Mouse (Mus musculus) liver, postnatal 0 days (tissue): Measurements from ENCODE around the gene Kif2a. TPM values are rescaled to one million over a fixed set of nuclear protein-coding genes. Genes with fewer than 3 reads are reported as not detected.
A peak's percentile ranks its signal among the peaks of the same experiment; 100 is the strongest.

ENCODE experiments used
- ATAC-seq: fragments of 200-750 bp; cut with Nextera tagmentation; 2 replicates; pipeline ENCODE4 v1.8.0; 2017; ENCODE audit warnings: mild to moderate bottlenecking, moderate library complexity
- DNase-seq: peaks from one replicate; pipeline ENCODE4 v3.0.0-alpha.2; 2016
- H3K27ac ChIP-seq: fragments of 300-500 bp; sonication (generic); 2 replicates; pipeline ENCODE4 v1.5.1; 2014; ENCODE audit warnings: antibody characterized with exemption, moderate library complexity, mild to moderate bottlenecking, low read depth
- H3K27me3 ChIP-seq: fragments of 300-500 bp; sonication (generic); 2 replicates; pipeline ENCODE4 v1.6.1; 2014; ENCODE audit warnings: low read length, control low read depth, mixed read lengths; ENCODE audit not compliant: insufficient read depth
- H3K36me3 ChIP-seq: fragments of 300-500 bp; sonication (generic); replicated peaks from 2 replicates; pipeline ENCODE4 v1.6.1; 2014; ENCODE audit warnings: mild to moderate bottlenecking, control low read depth, low read length, moderate library complexity, mixed read lengths; ENCODE audit not compliant: insufficient read depth
- H3K4me1 ChIP-seq: fragments of 300-500 bp; sonication (generic); 2 replicates; pipeline ENCODE4 v1.6.1; 2014; ENCODE audit warnings: antibody characterized with exemption, mild to moderate bottlenecking, control low read depth; ENCODE audit not compliant: insufficient read depth
- H3K4me2 ChIP-seq: fragments of 300-500 bp; sonication (generic); 2 replicates; pipeline ENCODE4 v1.6.1; 2014; ENCODE audit warnings: low read depth, mild to moderate bottlenecking, low read length, moderate library complexity, mixed read lengths
- H3K4me3 ChIP-seq: fragments of 300-500 bp; sonication (generic); 2 replicates; pipeline ENCODE4 v1.5.1; 2014; ENCODE audit warnings: low read depth, low read length
- H3K9ac ChIP-seq: fragments of 300-500 bp; sonication (generic); replicated peaks from 2 replicates; pipeline ENCODE4 v1.6.1; 2014; ENCODE audit warnings: mild to moderate bottlenecking, moderate library complexity
- H3K9me3 ChIP-seq: fragments of 300-500 bp; sonication (generic); 2 replicates; pipeline ENCODE4 v1.6.1; 2016; ENCODE audit warnings: mild to moderate bottlenecking, control low read depth, low read length, mixed read lengths
- CTCF ChIP-seq: sonication (generic); IDR thresholded peaks from 2 replicates; pipeline ENCODE4 v1.5.1; 2016; ENCODE audit warnings: antibody characterized with exemption, low read depth
- EP300 ChIP-seq: IDR thresholded peaks from 2 replicates; pipeline ENCODE4 v1.6.1; 2016; ENCODE audit warnings: antibody characterized with exemption, low read depth, mild to moderate bottlenecking
- WGBS: fragments of 180-500 bp; shearing (Covaris S2); extraction: QIAGEN DNeasy Blood & Tissue Kit; methylation state at CpG from one replicate; pipeline ENCODE4 v1.1.7; 2014; ENCODE audit not compliant: insufficient replicate concordance; 5-methylcytosine and 5-hydroxymethylcytosine counted together
- polyA plus RNA-seq: library from polyadenylated mRNA; unstranded; fragments of >200 nt; fragmentation: Nextera tagmentation; extraction: Ambion mirVana; gene quantifications from 2 replicates; pipeline ENCODE4 v1.2.1, GENCODE M21; 2015

Gene Kif2a
- polyA plus RNA-seq, 1 experiment from 2014 or later = 21.2 TPM

GRCm38 (mm10) chr13:107027218-107027617 lies 5.3 kb upstream of the Kif2a start:
- no peaks in the 10 kb centered on the region for H3K9me3 ChIP-seq
- H3K9ac ChIP-seq = no peak overlapping the region
- H3K4me1 ChIP-seq = peaks cover 9% of the 10 kb centered on the region
- H3K4me2 ChIP-seq = no peak overlapping the region
- 72% methylated on average over 4 of the region's 4 CpGs for WGBS
- no peak for DNase-seq
- no peak overlapping the region for H3K27ac ChIP-seq
- no peak for TF ChIP-seq CTCF
- H3K4me3 ChIP-seq = no peak overlapping the region
- no peak for ATAC-seq
- no peaks in the 10 kb centered on the region for H3K36me3 ChIP-seq
- no peaks in the 10 kb centered on the region for H3K27me3 ChIP-seq

GRCm38 (mm10) chr13:107025663-107026062 lies 3.7 kb upstream of the Kif2a start:
- ATAC-seq = no peak
- no peak overlapping the region for H3K9ac ChIP-seq
- no peak for DNase-seq

GRCm38 (mm10) chr13:107022266-107023171 lies 593 bp upstream of the Kif2a start:
- Histone ChIP-seq H3K36me3 (0 out of 2 replicates have a peak, but pooled peaks cover 4% of the 10 kb centered on the region), H3K27me3 (no peaks in the 10 kb centered on the region), H3K4me3 (peak overlapping the region; percentile 99), H3K4me1 (peaks cover 19% of the 10 kb centered on the region), H3K27ac (peak overlapping the region; percentile 95), H3K9ac (peak overlapping the region; percentile 97), H3K9me3 (no peaks in the 10 kb centered on the region), H3K4me2 (peak overlapping the region; percentile 96)
- peak; percentile 97 for ATAC-seq
- 3% methylated on average over 68 of the region's 97 CpGs for WGBS
- TF ChIP-seq EP300 = no peak; the same call in 1 of the 2 replicates
- no peak for TF ChIP-seq CTCF
- DNase-seq = peak; percentile 87

More at GRCm38 (mm10) chr13:107025663-107026062, 3.7 kb upstream of the Kif2a start:
- Histone ChIP-seq H3K4me3 (no peak overlapping the region), H3K27me3 (no peaks in the 10 kb centered on the region), H3K27ac (peak overlapping the region; percentile 48; the same call in 1 of the 2 replicates), H3K36me3 (no peaks in the 10 kb centered on the region), H3K4me2 (no peak overlapping the region), H3K9me3 (no peaks in the 10 kb centered on the region), H3K4me1 (peaks cover 11% of the 10 kb centered on the region)
- TF ChIP-seq EP300 = no peak
- no peak for TF ChIP-seq CTCF
- 33% methylated on average over 3 of the region's 3 CpGs for WGBS

- TF ChIP-seq EP300 (0 out of 2 replicates have a peak, but pooled peaks have one; percentile 27), CTCF (no peak)
- Histone ChIP-seq H3K4me3 (peak overlapping the region; percentile 20), H3K27ac (peak overlapping the region; percentile 58), H3K4me1 (peaks cover 23% of the 10 kb centered on the region), H3K27me3 (no peaks in the 10 kb centered on the region), H3K9ac (no peak overlapping the region), H3K36me3 (peaks cover 4% of the 10 kb centered on the region; the same call in 1 of the 2 replicates), H3K4me2 (peak overlapping the region; percentile 34), H3K9me3 (no peaks in the 10 kb centered on the region)
- WGBS = 42% methylated on average over 2 of the region's 2 CpGs
- DNase-seq = no peak
- ATAC-seq = no peak
Observed at GRCm38 (mm10) chr13:107019443-107019842, 2.5 kb downstream of the Kif2a start.

- ATAC-seq (no peak), DNase-seq (no peak)
- 62% methylated on average over 2 of the region's 2 CpGs for WGBS
- H3K27ac ChIP-seq = no peak overlapping the region
- H3K4me1 ChIP-seq = peaks cover 26% of the 10 kb centered on the region
- H3K4me3 ChIP-seq = no peak overlapping the region
- H3K9ac ChIP-seq = no peak overlapping the region
- H3K9me3 ChIP-seq = no peaks in the 10 kb centered on the region
- H3K36me3 ChIP-seq = peaks cover under 1% of the 10 kb centered on the region; the same call in 1 of the 2 replicates
- 0 out of 2 replicates have a peak overlapping the region, but pooled peaks have one; percentile 3 for H3K4me2 ChIP-seq
- TF ChIP-seq CTCF = no peak
- TF ChIP-seq EP300 = no peak
- H3K27me3 ChIP-seq = no peaks in the 10 kb centered on the region
Observed at GRCm38 (mm10) chr13:107013926-107014325, 8.0 kb downstream of the Kif2a start.

- Histone ChIP-seq H3K4me2 (no peak overlapping the region), H3K27me3 (no peaks in the 10 kb centered on the region), H3K4me3 (no peak overlapping the region), H3K9me3 (no peaks in the 10 kb centered on the region), H3K27ac (no peak overlapping the region), H3K4me1 (peaks cover 23% of the 10 kb centered on the region), H3K9ac (no peak overlapping the region), H3K36me3 (no peaks in the 10 kb centered on the region; the same call in 1 of the 2 replicates)
- TF ChIP-seq EP300 (no peak), CTCF (no peak)
- DNase-seq (no peak), ATAC-seq (no peak)
- WGBS = 85% methylated on average over 2 of the region's 2 CpGs
Observed at GRCm38 (mm10) chr13:107011618-107012017, 10.3 kb downstream of the Kif2a start.
